Mouse (Mus musculus) adrenal gland, postnatal 10 days (tissue): ENCODE data around the gene Uqcrc1. TPM values are rescaled to one million over a fixed set of nuclear protein-coding genes. Genes with fewer than 3 reads are reported as not detected.

ENCODE experiments used
- DNase-seq: peaks from one replicate; pipeline ENCODE4 v3.0.0; 2021; ENCODE audit warnings: mixed read lengths
- microRNA-seq: library from miRNA; unstranded; fragments of <30 nt; microRNA quantifications from one replicate; pipeline ENCODE4 v1.2.0, GENCODE M21; 2021
- total RNA-seq, 2 experiments: library from RNA; stranded (reverse); gene quantifications; 2 replicates each; pipeline ENCODE4 v1.2.3; 2021

Gene Uqcrc1
- total RNA-seq, 2 experiments from 2014 or later = 1,423 to 1,562 TPM

GRCm38 (mm10) chr9:108983209-108983608 lies 46.8 kb downstream of the Uqcrc1 start:
- DNase-seq = no peak

GRCm38 (mm10) chr9:108985710-108986109 lies 49.3 kb downstream of the Uqcrc1 start, which contains the start of gene Ucn2:
Gene Ucn2, plus strand, starts transcription at chr9:108986010.
- no peak for DNase-seq

- peak; percentile 50 for DNase-seq
Measured at GRCm38 (mm10) chr9:108987704-108988350, 51.4 kb downstream of the Uqcrc1 start.

GRCm38 (mm10) chr9:108989802-108990461 lies 53.5 kb downstream of the Uqcrc1 start:
- DNase-seq = peak; percentile 28

GRCm38 (mm10) chr9:108990462-108990820 lies 54.0 kb downstream of the Uqcrc1 start:
- no peak for DNase-seq

GRCm38 (mm10) chr9:108991428-108992084 lies 55.1 kb downstream of the Uqcrc1 start, which contains the start of gene Pfkfb4:
Gene Pfkfb4, plus strand, starts transcription at chr9:108991778.
- peak; percentile 96 for DNase-seq

- DNase-seq = no peak
Measured at GRCm38 (mm10) chr9:108992085-108992469, 55.6 kb downstream of the Uqcrc1 start.

- DNase-seq = no peak
Measured at GRCm38 (mm10) chr9:108992620-108993361, 56.4 kb downstream of the Uqcrc1 start.

- no peak for DNase-seq
Measured at GRCm38 (mm10) chr9:108996411-108996810, 60.0 kb downstream of the Uqcrc1 start.

GRCm38 (mm10) chr9:108998287-108999166 lies 62.1 kb downstream of the Uqcrc1 start:
- DNase-seq = no peak

GRCm38 (mm10) chr9:108999167-108999526 lies 62.7 kb downstream of the Uqcrc1 start:
- no peak for DNase-seq

Small RNA genes lying within 50 kb of the gene (microRNA-seq; reads per million reads assigned to microRNA genes)
- gene Mir711 = not detected

Other genes starting within 250 kb of the Uqcrc1 start
- 10 to 100 TPM; 31.3 to 45.1 TPM for gene Prkar2a, start 247.3 kb upstream of the Uqcrc1 start, total RNA-seq
- gene Ip6k2, start 152.8 kb upstream of the Uqcrc1 start, total RNA-seq = 10 to 100 TPM; 74.2 to 82.0 TPM
- gene Nckipsd, start 128.3 kb upstream of the Uqcrc1 start, total RNA-seq = 1 to 10 TPM; 6.9 to 9.5 TPM
- gene Celsr3, start 110.3 kb upstream of the Uqcrc1 start, total RNA-seq = 1 to 10 TPM; 3.3 to 4.9 TPM
- gene Slc26a6, start 83.3 kb upstream of the Uqcrc1 start, total RNA-seq = 10 to 100 TPM in 1 of 2 experiments, 1 to 10 TPM in 1; 9.8 to 13.8 TPM
- not detected for gene Tmem89, start 22.0 kb upstream of the Uqcrc1 start, total RNA-seq
- gene Col7a1, start 17.0 kb downstream of the Uqcrc1 start, total RNA-seq = 1 to 10 TPM; 3.7 TPM
- under 1 TPM; 0.33 to 0.39 TPM for gene Ucn2, start 49.4 kb downstream of the Uqcrc1 start, total RNA-seq
- 1 to 10 TPM; 3.2 to 8.1 TPM for gene Pfkfb4, start 55.1 kb downstream of the Uqcrc1 start, total RNA-seq
- gene Shisa5, start 101.9 kb downstream of the Uqcrc1 start, total RNA-seq = 100 to 1,000 TPM; 107 to 113 TPM
- gene Trex1, start 123.1 kb downstream of the Uqcrc1 start, total RNA-seq = 10 to 100 TPM; 14.0 to 15.9 TPM
- 10 to 100 TPM; 13.8 to 14.2 TPM for gene Atrip, start 137.5 kb downstream of the Uqcrc1 start, total RNA-seq
- gene Ccdc51, start 145.9 kb downstream of the Uqcrc1 start, total RNA-seq = 10 to 100 TPM; 15.7 to 19.4 TPM
- gene Tma7, start 146.0 kb downstream of the Uqcrc1 start, total RNA-seq = 100 to 1,000 TPM; 336 to 351 TPM
- gene Plxnb1, start 158.8 kb downstream of the Uqcrc1 start, total RNA-seq = 10 to 100 TPM; 46.9 to 69.6 TPM
- gene Fbxw21, start 225.4 kb downstream of the Uqcrc1 start, total RNA-seq = not detected